Mouse (Mus musculus) right cerebral cortex, postnatal 25 days (tissue): Measurements from ENCODE around the gene Git2.

Experiments
- DNase-seq: peaks from one replicate; pipeline ENCODE4 v3.0.0; 2022

Gene Git2

DNA sequence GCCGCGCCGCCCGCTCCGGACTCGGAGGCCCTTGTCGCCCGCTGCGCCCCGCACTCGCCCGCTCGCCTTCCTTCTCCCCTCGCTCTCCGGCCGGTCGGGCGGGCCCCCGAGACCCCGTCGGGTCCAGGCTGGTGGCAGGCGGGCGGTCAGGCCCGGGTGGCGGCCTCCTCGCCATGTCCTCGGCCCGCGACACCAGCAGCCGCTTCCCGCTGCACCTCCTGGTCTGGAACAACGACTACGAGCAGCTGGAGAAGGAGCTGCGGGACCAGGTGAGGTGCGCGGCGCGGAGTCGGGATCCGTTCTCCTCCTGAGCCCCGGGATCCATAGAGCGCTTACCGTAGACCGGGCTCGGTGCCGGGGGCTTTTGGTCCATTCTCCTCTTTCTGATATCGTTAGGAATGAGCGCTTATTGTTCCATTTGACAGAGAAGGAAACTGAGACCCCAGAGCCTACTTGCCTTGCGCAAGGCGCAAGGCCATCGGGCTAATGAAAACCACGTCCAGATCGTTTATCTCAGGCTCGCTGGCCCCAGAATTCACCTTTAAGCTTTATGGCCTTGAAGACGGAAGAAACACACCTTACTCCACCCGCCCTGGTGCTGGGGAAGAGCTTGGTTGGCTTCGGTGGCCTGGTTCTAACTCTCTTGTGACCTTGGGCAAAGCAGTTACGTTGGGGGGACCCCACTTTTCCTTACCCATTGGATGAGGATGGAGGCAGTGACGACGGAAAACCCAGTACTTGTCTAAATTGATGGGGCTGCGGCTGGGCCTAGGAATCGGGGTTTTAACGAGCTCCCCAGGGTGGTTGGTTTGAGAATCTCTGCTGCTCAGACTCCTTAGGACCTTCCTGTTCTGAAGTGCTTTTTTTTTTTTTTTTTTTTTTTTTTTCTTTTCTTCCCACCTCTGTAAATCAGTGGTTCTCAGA is at the start of gene Git2:
Git2 (minus strand) TSS at position 462 of the 924 bp plus-strand sequence.
- DNase-seq, result no peak

- no peak for DNase-seq
Measured at GRCm38 (mm10) chr5:114824197-114824596, 48.9 kb upstream of the Git2 start.

DNA sequence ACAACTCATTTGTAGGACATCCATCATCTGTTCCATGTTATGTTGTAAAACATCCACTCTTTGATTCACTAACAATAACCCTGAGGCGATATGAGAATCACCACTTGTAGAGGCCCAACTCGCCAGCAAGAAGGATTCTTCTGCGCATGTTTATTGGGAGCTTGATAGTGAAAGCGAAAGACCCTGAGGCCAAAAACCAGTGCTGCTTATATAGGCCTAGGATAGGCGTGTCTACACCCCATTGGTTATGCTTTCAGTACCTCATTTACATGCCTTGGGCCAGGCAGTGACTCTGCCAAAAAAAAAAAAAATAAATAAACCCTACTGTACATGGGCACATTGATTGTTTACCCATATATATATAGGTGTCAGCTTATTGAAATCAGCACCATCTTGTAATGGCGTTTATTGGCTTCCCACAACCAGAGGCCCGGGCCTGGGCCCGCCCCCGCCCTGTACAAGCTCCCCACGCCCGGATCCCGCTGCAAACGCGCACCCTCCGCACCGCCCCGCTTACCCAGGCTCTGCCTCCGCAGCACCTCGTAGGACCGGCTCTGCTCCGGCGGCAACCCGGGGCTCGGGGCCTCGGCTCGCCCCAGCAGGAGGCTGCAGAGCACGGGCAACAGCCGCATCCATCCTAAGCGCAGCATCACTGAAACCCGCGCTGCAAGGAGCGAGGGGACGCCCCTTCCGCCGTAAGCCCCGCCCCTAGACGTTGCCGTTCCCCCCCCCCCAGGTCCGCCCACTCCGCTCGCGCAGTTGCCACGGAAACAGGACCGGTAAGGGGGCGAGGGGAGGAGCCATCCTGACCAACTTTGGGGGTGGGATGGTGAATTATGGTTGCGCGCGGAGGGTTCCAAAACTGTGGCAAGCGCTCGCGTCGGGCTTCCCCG is 47.7 kb upstream of the Git2 start, which contains the start of gene 1500011B03Rik:
1500011B03Rik (minus strand) TSS at position 673 of the 893 bp plus-strand sequence.
- peak; percentile 76 for DNase-seq

GRCm38 (mm10) chr5:114818124-114818523 is 42.8 kb upstream of the Git2 start:
- DNase-seq, result no peak

DNA sequence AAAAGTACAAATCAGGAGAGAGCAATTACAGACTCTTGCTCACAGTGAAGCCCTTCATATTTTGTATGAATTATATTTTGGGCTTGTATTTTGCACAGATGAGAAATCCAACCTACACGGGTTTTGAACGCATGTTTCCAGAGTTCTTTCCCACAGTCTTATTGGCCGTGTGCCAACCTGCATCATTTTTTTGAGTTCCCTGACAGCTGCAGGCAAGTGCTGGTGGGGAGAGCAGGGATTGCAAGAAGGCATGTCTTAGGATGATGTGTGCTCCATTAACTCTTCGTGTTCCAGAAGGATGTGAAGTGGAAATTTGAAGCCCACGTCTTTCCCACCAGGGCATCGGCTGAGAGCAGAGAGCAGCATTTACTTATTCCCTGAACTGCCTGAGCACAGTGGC is 41.3 kb upstream of the Git2 start:
- no peak for DNase-seq

DNA sequence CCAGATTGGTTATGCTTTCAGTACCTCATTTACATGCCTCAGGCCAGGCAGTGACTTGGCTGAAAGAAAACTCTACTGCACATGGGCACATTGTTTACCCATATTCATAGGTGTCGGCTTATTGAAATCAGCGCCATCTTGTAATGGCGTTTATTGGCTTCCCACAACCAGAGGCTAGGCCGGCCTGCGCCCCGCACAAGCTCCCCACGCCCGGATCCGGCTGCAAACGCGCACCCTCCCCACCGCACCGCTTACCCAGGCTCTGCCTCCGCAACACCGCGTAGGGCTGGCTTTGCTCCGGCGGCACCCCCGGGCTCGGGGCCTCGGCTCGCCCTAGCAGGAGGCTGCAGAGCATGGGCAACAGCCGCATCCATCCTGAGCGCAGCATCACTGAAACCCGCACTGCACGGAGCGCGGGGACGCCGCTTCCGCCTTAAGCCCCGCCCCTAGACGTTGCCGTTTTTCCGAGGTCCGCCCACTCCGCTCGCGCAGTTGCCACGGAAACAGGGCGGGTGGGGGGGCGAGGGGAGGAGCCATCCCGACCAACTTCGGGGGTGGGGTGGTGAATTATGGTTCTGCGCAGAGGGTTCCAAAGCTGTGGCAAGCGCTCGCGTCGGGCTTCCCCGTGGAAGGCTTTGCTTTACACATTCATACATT is 38.3 kb upstream of the Git2 start:
- DNase-seq, result peak; percentile 93

- no peak for DNase-seq
Measured at GRCm38 (mm10) chr5:114809826-114810225, 34.5 kb upstream of the Git2 start.

DNA sequence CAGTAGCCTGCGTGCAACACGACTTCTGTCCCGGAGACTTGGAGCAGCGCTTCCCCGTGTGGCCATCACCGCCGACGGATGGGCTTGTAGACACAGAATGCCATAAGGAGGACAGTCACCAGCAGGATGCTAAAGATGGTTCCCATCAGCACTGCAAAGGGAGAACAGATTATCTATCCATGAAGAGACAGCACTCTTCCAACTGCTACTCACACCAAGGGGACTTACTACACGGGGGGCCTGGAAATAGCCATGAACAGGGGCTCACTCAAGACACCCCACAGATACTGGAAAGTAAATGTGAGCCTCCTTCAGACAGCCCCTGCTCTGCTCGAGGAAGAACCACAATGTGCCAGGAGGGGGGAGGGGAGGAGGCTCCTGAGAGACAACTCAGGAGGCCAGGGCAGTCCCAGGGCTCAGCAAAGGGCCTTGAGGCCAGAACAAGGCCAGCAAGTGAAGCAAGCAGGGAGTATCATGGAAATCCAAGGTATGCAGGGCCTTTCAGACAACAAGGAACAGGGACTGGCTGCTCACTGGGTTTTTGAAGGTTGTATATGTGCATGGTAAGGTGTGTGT is 34.0 kb upstream of the Git2 start:
- DNase-seq, result no peak

DNA sequence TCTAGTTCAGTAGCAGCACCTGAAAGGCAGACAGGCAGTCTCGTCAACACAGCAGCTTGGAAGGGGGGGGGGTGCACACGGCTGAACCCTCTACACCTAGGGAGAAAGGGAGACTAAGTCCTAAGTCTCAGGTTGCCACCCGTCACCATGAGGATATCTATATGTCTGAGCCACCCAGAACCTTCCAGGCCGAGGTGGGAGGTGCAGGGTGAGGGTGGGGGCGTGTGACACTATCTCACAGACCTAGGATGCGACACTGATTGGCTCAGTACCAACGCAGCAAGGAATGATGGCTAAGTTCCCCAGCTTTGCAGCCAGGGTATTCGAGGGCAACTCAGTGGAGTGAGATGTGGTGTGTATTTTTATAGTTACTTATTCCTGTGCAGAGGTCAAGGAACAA is 33.1 kb upstream of the Git2 start:
- no peak for DNase-seq

- no peak for DNase-seq
Measured at GRCm38 (mm10) chr5:114807893-114808292, 32.6 kb upstream of the Git2 start.

DNA sequence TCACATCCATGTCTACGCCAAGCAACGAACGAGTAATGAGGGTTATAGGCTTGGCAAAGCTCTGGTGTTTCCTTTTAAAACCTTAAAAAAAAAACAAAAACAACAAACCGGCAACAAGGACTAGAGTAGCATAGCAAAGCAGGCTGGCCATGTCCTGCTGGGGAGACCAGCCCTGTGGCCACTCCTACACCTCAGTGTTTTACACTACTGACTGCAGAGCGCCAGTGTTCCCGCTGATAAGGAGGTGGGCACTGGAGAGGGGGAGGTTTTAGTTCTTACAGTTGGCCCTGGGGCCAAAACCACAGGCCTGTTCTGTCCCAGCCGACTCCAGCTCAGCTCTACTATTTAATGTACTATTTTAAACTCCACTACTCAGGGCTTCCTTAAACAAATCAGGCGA is 32.2 kb upstream of the Git2 start:
- no peak for DNase-seq

- no peak for DNase-seq
Measured at GRCm38 (mm10) chr5:114807063-114807462, 31.7 kb upstream of the Git2 start.

DNA sequence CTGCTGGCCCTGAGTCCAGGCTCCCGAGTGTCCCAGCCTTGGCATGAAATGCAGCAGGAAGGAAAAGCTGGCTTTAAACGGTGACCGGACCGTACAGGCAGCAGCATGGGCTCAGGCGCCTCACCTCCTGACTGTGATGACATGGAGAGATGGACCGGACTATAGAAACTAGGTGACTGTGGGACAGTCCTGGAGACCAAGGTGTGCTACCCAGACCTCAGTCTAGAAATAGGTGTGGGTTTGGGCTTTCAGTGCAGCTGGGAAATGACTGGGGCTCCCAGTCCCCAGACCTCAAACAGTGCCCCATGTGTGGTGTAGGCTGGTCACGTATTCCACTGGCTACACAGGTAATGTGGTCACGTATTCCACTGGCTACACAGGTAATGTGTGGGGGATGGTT is 31.3 kb upstream of the Git2 start:
- no peak for DNase-seq

DNA sequence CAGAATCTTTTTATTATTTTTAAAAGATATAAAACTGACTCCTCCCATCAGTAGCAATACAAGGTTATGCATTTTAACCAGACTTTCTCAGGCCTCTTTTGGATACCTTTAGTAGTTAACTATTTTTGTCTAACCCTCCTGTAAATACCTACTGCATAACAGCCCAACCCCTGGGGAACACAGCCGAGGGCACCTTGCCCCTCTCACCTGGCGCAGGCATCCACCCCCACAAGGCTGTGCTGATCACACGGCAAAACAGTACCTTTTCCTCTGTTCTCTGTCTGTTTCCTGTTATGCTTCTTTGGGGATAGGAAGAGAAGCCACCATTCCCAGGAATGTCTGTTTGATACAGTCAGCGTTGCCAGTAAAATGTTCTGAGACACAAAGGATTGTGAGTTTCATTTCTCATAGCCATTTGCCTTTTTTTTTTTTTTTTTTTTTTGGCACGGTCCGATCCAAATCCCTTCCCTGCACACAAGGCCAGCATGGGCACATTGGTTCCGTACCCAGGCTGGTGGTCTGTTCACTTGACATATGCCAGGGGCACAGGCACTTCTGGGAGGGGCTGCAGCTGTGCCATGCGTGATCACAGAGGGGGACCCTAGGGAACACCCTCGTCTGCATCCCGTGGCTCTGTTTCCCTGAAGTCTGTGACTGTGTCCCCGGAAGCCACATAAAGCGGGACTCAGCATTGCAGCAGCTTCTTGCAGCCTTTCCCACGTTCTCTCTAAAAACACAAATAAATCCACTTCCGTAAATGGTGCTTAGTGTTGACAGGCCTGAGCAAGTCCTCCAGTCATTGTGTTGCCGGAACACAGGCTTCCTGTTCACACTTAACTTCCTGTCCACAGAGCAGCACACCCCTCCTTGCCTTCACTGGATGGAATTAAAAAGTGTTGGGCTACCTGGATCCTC is 30.4 kb upstream of the Git2 start:
- no peak for DNase-seq

DNA sequence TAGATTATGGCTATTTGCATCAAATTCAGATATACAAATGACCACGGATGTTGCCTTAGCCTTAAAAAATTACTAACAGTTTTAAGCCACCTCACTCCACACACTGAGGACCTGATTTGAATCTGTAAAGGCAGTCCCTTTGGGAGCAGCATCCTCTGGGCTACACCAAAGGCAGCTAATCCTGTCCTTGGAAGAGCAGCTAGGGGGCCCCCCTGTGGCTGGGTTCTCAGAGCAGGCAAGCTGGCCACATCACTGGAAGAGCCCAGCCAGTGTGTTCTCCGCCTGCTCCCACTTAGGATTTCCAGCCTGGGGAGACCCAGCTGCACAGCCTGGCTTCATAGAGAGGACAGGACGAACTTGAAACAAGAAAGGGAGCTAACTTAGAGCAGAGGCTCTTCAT is 29.6 kb upstream of the Git2 start:
- peak; percentile 65 for DNase-seq

DNA sequence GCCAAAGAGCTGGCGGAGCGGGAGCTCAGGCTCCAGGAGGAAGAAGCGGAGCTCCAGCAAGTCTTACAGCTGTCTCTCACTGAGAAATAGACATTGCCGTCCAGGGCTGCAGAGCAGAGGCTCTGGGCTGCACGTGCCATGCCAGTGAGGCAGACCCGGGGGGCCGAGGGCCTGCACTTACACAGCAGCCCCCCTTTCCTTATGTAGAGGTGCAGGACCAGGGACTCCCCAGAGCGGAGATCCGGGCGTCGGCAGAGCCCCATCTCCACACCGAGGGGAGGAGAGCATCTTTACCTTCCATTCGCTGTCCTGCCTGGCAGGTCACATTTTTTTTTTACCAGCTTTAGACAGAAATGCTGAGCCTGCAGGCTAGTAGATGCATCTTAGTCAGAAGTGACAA is 29.0 kb upstream of the Git2 start:
- no peak for DNase-seq

- no peak for DNase-seq
Measured at GRCm38 (mm10) chr5:114803231-114803630, 27.9 kb upstream of the Git2 start.

DNA sequence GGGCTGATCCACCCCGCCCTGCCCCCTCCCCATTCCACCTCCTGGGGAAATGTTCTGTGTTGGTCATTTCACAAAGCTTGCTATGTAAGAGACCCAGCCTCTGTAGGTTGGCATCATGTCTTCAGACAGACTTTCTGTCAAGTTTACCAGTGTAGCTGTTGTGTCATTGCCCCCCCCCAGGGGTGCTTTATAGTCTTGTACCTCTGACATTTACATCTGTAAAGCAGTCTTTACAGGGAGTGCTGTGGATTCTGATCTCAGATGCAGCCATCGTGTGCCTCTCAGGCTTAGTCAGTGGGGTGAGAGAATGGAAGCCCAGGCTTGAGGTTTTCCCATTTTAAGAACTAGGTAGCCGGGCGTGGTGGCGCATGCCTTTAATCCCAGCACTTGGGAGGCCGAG is 26.5 kb upstream of the Git2 start:
- no peak for DNase-seq

- DNase-seq, result no peak
Measured at GRCm38 (mm10) chr5:114801049-114801448, 25.7 kb upstream of the Git2 start.

GRCm38 (mm10) chr5:114799848-114800247 is 24.5 kb upstream of the Git2 start:
- DNase-seq, result no peak

- DNase-seq, result no peak
Measured at GRCm38 (mm10) chr5:114797253-114797652, 21.9 kb upstream of the Git2 start.
